Mouse (Mus musculus): Measurements from ENCODE around the gene Prg2. TPM values are rescaled to one million over a fixed set of nuclear protein-coding genes. Genes with fewer than 3 reads are reported as not detected.

Gene Prg2
- polyA plus RNA-seq, 1 experiment from 2014 or later = 0.35 TPM

GRCm38 (mm10) chr2:84941795-84942194 is 38.5 kb upstream of the Prg2 start:
- no peak for ATAC-seq (replicated peaks; ENCODE audit: insufficient number of reproducible peaks, insufficient read depth, low FRiP score, low read depth)
- Histone ChIP-seq H3K36me3 (peaks cover 6% of the 10 kb centered on the region; the same call in 1 of the 2 replicates), H3K9me3 (replicated peaks) (no peaks in the 10 kb centered on the region), H3K4me2 (no peak overlapping the region), H3K4me1 (replicated peaks) (peaks cover 18% of the 10 kb centered on the region), H3K9ac (no peak overlapping the region), H3K4me3 (no peak overlapping the region), H3K27me3 (no peaks in the 10 kb centered on the region), H3K27ac (no peak overlapping the region)
- whole genome bisulfite sequencing = 85% methylated on average over 4 of the region's 4 CpGs

- H3K4me3 ChIP-seq = no peak overlapping the region
- no peaks in the 10 kb centered on the region for H3K4me1 ChIP-seq (replicated peaks)
- no peak overlapping the region for H3K27ac ChIP-seq
- 75% methylated on average over 3 of the region's 3 CpGs for WGBS
- no peaks in the 10 kb centered on the region for H3K27me3 ChIP-seq
- peaks cover 36% of the 10 kb centered on the region for H3K36me3 ChIP-seq
- H3K9me3 ChIP-seq (replicated peaks) = no peaks in the 10 kb centered on the region
- H3K4me2 ChIP-seq = no peak overlapping the region
- ATAC-seq (replicated peaks; ENCODE audit: insufficient number of reproducible peaks, insufficient read depth, low FRiP score, low read depth) = no peak
- H3K9ac ChIP-seq = no peak overlapping the region
These were observed 33.0 kb upstream of the Prg2 start for GRCm38 (mm10) chr2:84947154-84947771.

- Histone ChIP-seq H3K4me3 (no peak overlapping the region), H3K9me3 (replicated peaks) (no peaks in the 10 kb centered on the region), H3K4me1 (replicated peaks) (no peaks in the 10 kb centered on the region), H3K4me2 (no peak overlapping the region), H3K27me3 (no peaks in the 10 kb centered on the region), H3K9ac (no peak overlapping the region), H3K36me3 (peaks cover 36% of the 10 kb centered on the region), H3K27ac (no peak overlapping the region)
- 92% methylated on average over 7 of the region's 7 CpGs for WGBS
- ATAC-seq (replicated peaks; ENCODE audit: insufficient number of reproducible peaks, insufficient read depth, low FRiP score, low read depth) = no peak
These were observed 32.0 kb upstream of the Prg2 start for GRCm38 (mm10) chr2:84948252-84948651.

GRCm38 (mm10) chr2:84948721-84949120 is 31.5 kb upstream of the Prg2 start:
- Histone ChIP-seq H3K27me3 (no peaks in the 10 kb centered on the region), H3K4me2 (no peak overlapping the region), H3K9me3 (replicated peaks) (no peaks in the 10 kb centered on the region), H3K9ac (no peak overlapping the region), H3K4me1 (replicated peaks) (no peaks in the 10 kb centered on the region), H3K4me3 (no peak overlapping the region), H3K36me3 (peaks cover 36% of the 10 kb centered on the region), H3K27ac (no peak overlapping the region)
- WGBS = 75% methylated on average over 2 of the region's 2 CpGs
- ATAC-seq (replicated peaks; ENCODE audit: insufficient number of reproducible peaks, insufficient read depth, low FRiP score, low read depth) = no peak

GRCm38 (mm10) chr2:84951027-84951426 is 29.2 kb upstream of the Prg2 start:
- peaks cover 41% of the 10 kb centered on the region for H3K36me3 ChIP-seq
- 73% methylated on average over 8 of the region's 8 CpGs for WGBS
- no peak for ATAC-seq (replicated peaks; ENCODE audit: insufficient number of reproducible peaks, insufficient read depth, low FRiP score, low read depth)

GRCm38 (mm10) chr2:84952251-84952650 is 28.0 kb upstream of the Prg2 start:
- Histone ChIP-seq H3K4me1 (replicated peaks) (no peaks in the 10 kb centered on the region), H3K9me3 (replicated peaks) (no peaks in the 10 kb centered on the region), H3K36me3 (peaks cover 41% of the 10 kb centered on the region), H3K9ac (no peak overlapping the region), H3K4me3 (no peak overlapping the region), H3K27ac (no peak overlapping the region), H3K4me2 (no peak overlapping the region), H3K27me3 (no peaks in the 10 kb centered on the region)
- no peak for ATAC-seq (replicated peaks; ENCODE audit: insufficient number of reproducible peaks, insufficient read depth, low FRiP score, low read depth)
- 81% methylated on average over 1 of the region's 1 CpGs for WGBS

More at GRCm38 (mm10) chr2:84951027-84951426, 29.2 kb upstream of the Prg2 start:
- H3K9me3 ChIP-seq (replicated peaks) = no peaks in the 10 kb centered on the region
- no peak overlapping the region for H3K4me3 ChIP-seq
- H3K27me3 ChIP-seq = no peaks in the 10 kb centered on the region
- H3K27ac ChIP-seq = no peak overlapping the region
- no peak overlapping the region for H3K9ac ChIP-seq
- H3K4me2 ChIP-seq = no peak overlapping the region
- H3K4me1 ChIP-seq (replicated peaks) = no peaks in the 10 kb centered on the region

GRCm38 (mm10) chr2:84952693-84953092 is 27.6 kb upstream of the Prg2 start:
- ATAC-seq (replicated peaks; ENCODE audit: insufficient number of reproducible peaks, insufficient read depth, low FRiP score, low read depth) = no peak

GRCm38 (mm10) chr2:84955435-84955834 is 24.8 kb upstream of the Prg2 start:
- no peak overlapping the region for H3K4me2 ChIP-seq
- no peaks in the 10 kb centered on the region for H3K4me1 ChIP-seq (replicated peaks)
- H3K27ac ChIP-seq = no peak overlapping the region
- WGBS = 82% methylated on average over 9 of the region's 9 CpGs
- no peak for ATAC-seq (replicated peaks; ENCODE audit: insufficient number of reproducible peaks, insufficient read depth, low FRiP score, low read depth)
- no peaks in the 10 kb centered on the region for H3K9me3 ChIP-seq (replicated peaks)
- H3K4me3 ChIP-seq = no peak overlapping the region
- no peaks in the 10 kb centered on the region for H3K27me3 ChIP-seq
- no peak overlapping the region for H3K9ac ChIP-seq
- peaks cover 27% of the 10 kb centered on the region for H3K36me3 ChIP-seq

More at GRCm38 (mm10) chr2:84952693-84953092, 27.6 kb upstream of the Prg2 start:
- H3K9ac ChIP-seq = no peak overlapping the region
- H3K9me3 ChIP-seq (replicated peaks) = no peaks in the 10 kb centered on the region
- WGBS = 76% methylated on average over 4 of the region's 4 CpGs
- H3K27ac ChIP-seq = no peak overlapping the region
- H3K36me3 ChIP-seq = peaks cover 41% of the 10 kb centered on the region
- no peak overlapping the region for H3K4me3 ChIP-seq
- no peaks in the 10 kb centered on the region for H3K4me1 ChIP-seq (replicated peaks)
- no peaks in the 10 kb centered on the region for H3K27me3 ChIP-seq
- H3K4me2 ChIP-seq = no peak overlapping the region

GRCm38 (mm10) chr2:84956274-84956673 is 24.0 kb upstream of the Prg2 start:
- H3K36me3 ChIP-seq = peaks cover 21% of the 10 kb centered on the region
- H3K9ac ChIP-seq = no peak overlapping the region
- H3K4me1 ChIP-seq (replicated peaks) = no peaks in the 10 kb centered on the region
- H3K9me3 ChIP-seq (replicated peaks) = no peaks in the 10 kb centered on the region
- no peak overlapping the region for H3K4me3 ChIP-seq
- no peaks in the 10 kb centered on the region for H3K27me3 ChIP-seq
- ATAC-seq (replicated peaks; ENCODE audit: insufficient number of reproducible peaks, insufficient read depth, low FRiP score, low read depth) = no peak
- 61% methylated on average over 5 of the region's 5 CpGs for WGBS
- H3K27ac ChIP-seq = no peak overlapping the region
- H3K4me2 ChIP-seq = no peak overlapping the region

GRCm38 (mm10) chr2:84958588-84959264 is 21.5 kb upstream of the Prg2 start:
- H3K9me3 ChIP-seq (replicated peaks) = no peaks in the 10 kb centered on the region
- no peak overlapping the region for H3K27ac ChIP-seq
- no peak overlapping the region for H3K9ac ChIP-seq
- H3K4me1 ChIP-seq (replicated peaks) = no peaks in the 10 kb centered on the region
- H3K4me3 ChIP-seq = no peak overlapping the region
- peaks cover 15% of the 10 kb centered on the region for H3K36me3 ChIP-seq
- no peak overlapping the region for H3K4me2 ChIP-seq
- ATAC-seq (replicated peaks; ENCODE audit: insufficient number of reproducible peaks, insufficient read depth, low FRiP score, low read depth) = no peak
- no peaks in the 10 kb centered on the region for H3K27me3 ChIP-seq
- WGBS = 86% methylated on average over 11 of the region's 11 CpGs

- Histone ChIP-seq H3K4me1 (replicated peaks) (no peaks in the 10 kb centered on the region), H3K9me3 (replicated peaks) (no peaks in the 10 kb centered on the region), H3K9ac (no peak overlapping the region), H3K27ac (peak overlapping the region; percentile 58; the same call in 1 of the 2 replicates), H3K27me3 (no peaks in the 10 kb centered on the region), H3K4me2 (no peak overlapping the region), H3K4me3 (no peak overlapping the region), H3K36me3 (peaks cover 10% of the 10 kb centered on the region)
- WGBS = 54% methylated on average over 2 of the region's 2 CpGs
- 0 out of 2 replicates have a peak, but pooled peaks have one; percentile 44 for ATAC-seq (replicated peaks; ENCODE audit: insufficient number of reproducible peaks, insufficient read depth, low FRiP score, low read depth)
These were observed 19.0 kb upstream of the Prg2 start for GRCm38 (mm10) chr2:84961300-84961699.

- Histone ChIP-seq H3K4me2 (no peak overlapping the region), H3K4me1 (replicated peaks) (no peaks in the 10 kb centered on the region), H3K27ac (no peak overlapping the region), H3K9me3 (replicated peaks) (no peaks in the 10 kb centered on the region), H3K36me3 (peaks cover 7% of the 10 kb centered on the region), H3K27me3 (no peaks in the 10 kb centered on the region), H3K9ac (no peak overlapping the region), H3K4me3 (no peak overlapping the region)
- WGBS = 82% methylated on average over 3 of the region's 3 CpGs
- no peak for ATAC-seq (replicated peaks; ENCODE audit: insufficient number of reproducible peaks, insufficient read depth, low FRiP score, low read depth)
These were observed 18.4 kb upstream of the Prg2 start for GRCm38 (mm10) chr2:84961901-84962300.

Data from heart, embryonic 15.5 days (tissue).